Mouse (Mus musculus) megakaryocyte, embryonic 14.5 days (primary cell): ENCODE data around the gene Gng12.

Experiments used
- FLI1 ChIP-seq: IDR thresholded peaks from 2 replicates; pipeline ENCODE4 v1.6.1; 2012; ENCODE audit warnings: low read length, inconsistent platforms, mixed read lengths
- GATA1 ChIP-seq: IDR thresholded peaks from 3 replicates; pipeline ENCODE4 v1.6.1; 2012; ENCODE audit warnings: mixed read lengths, low read length, inconsistent platforms, borderline replicate concordance

DNA sequence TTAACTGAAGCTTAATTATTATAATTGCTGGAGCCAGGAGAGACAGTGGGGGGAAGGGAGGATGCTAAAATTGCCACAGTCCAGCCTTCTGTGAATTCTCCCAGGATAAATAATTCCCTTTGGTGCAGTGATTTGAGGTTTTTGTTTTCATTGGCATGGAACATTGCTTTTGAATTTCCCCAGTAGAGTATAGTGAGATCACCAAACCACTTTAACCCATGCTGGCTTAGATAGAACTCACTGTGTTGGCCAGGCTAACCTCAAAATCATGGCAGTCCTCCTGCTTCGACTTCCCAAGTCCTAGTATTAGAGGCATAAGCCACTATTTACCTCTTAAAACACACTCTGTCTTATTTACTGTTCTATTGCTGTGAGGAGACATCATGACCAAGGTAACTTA lies 17.2 kb downstream of the Gng12 start:
- no peak for TF ChIP-seq GATA1
- TF ChIP-seq FLI1, result no peak
